Mouse (Mus musculus) brain, embryonic 14.5 days (tissue): ENCODE data around the gene Zfp750. TPM values are rescaled to one million over a fixed set of nuclear protein-coding genes. Genes with fewer than 3 reads are reported as not detected.
A peak's percentile ranks its signal among the peaks of the same experiment; 100 is the strongest.

Experiments used
- DNase-seq: peaks from one replicate; pipeline ENCODE4 v3.0.0-alpha.2; 2011; ENCODE audit warnings: low read depth
- CTCF ChIP-seq: fragments of 200-500 bp; IDR thresholded peaks from 2 replicates; pipeline ENCODE4 v1.5.1; 2012; ENCODE audit warnings: inconsistent platforms, mild to moderate bottlenecking, moderate library complexity, borderline replicate concordance; ENCODE audit not compliant: insufficient read depth, insufficient read length; ENCODE audit errors: extremely low read depth
- POLR2A ChIP-seq: fragments of 200-500 bp; IDR thresholded peaks from 2 replicates; pipeline ENCODE4 v1.6.1; 2012; ENCODE audit warnings: mild to moderate bottlenecking, inconsistent platforms, borderline replicate concordance; ENCODE audit not compliant: poor library complexity, insufficient read depth, insufficient read length, severe bottlenecking; ENCODE audit errors: extremely low read depth
- polyA plus RNA-seq: library from polyadenylated mRNA; depleted of rRNA; stranded (reverse); fragments of >200 nt; gene quantifications from 2 replicates; pipeline ENCODE4 v1.2.3, GENCODE M21; 2012; rRNA removed

Gene Zfp750
- 0.45 and 0.62 TPM in 2 replicates for polyA plus RNA-seq

- peak; percentile 14 for DNase-seq
- no peak for TF ChIP-seq CTCF
- TF ChIP-seq POLR2A, result no peak
Observed at GRCm38 (mm10) chr11:121519131-121519530, at the start of gene Zfp750. TSS of gene Zfp750 (minus strand) at chr11:121519333.

- DNase-seq, result no peak
- TF ChIP-seq POLR2A (no peak), CTCF (no peak)
Observed at GRCm38 (mm10) chr11:121564265-121564664, 45.1 kb upstream of the Zfp750 start.

GRCm38 (mm10) chr11:121563312-121563711 lies 44.2 kb upstream of the Zfp750 start:
- TF ChIP-seq CTCF (no peak), POLR2A (no peak)
- DNase-seq, result no peak

GRCm38 (mm10) chr11:121560294-121560663 lies 41.1 kb upstream of the Zfp750 start:
- TF ChIP-seq CTCF (no peak), POLR2A (no peak)
- no peak for DNase-seq

- no peak for DNase-seq
- TF ChIP-seq CTCF, result no peak
- TF ChIP-seq POLR2A, result no peak
Observed at GRCm38 (mm10) chr11:121559527-121560293, 40.6 kb upstream of the Zfp750 start.

- no peak for TF ChIP-seq POLR2A
- TF ChIP-seq CTCF, result no peak
- no peak for DNase-seq
Observed at GRCm38 (mm10) chr11:121558522-121558921, 39.4 kb upstream of the Zfp750 start.

- DNase-seq, result no peak
- TF ChIP-seq POLR2A (no peak), CTCF (no peak)
Observed at GRCm38 (mm10) chr11:121557946-121558345, 38.8 kb upstream of the Zfp750 start.

- TF ChIP-seq CTCF, result no peak
- TF ChIP-seq POLR2A, result no peak
- no peak for DNase-seq
Observed at GRCm38 (mm10) chr11:121556727-121557126, 37.6 kb upstream of the Zfp750 start.

- no peak for DNase-seq
- TF ChIP-seq CTCF, result no peak
- TF ChIP-seq POLR2A, result no peak
Observed at GRCm38 (mm10) chr11:121553458-121553857, 34.3 kb upstream of the Zfp750 start.

- no peak for TF ChIP-seq CTCF
- no peak for TF ChIP-seq POLR2A
Observed at GRCm38 (mm10) chr11:121552846-121553457, 33.8 kb upstream of the Zfp750 start.

GRCm38 (mm10) chr11:121552167-121552566 lies 33.0 kb upstream of the Zfp750 start:
- TF ChIP-seq CTCF (no peak), POLR2A (no peak)

More at GRCm38 (mm10) chr11:121552846-121553457, 33.8 kb upstream of the Zfp750 start:
- DNase-seq, result no peak

GRCm38 (mm10) chr11:121551206-121551799 lies 32.2 kb upstream of the Zfp750 start:
- TF ChIP-seq CTCF (no peak), POLR2A (no peak)
- no peak for DNase-seq

More at GRCm38 (mm10) chr11:121552167-121552566, 33.0 kb upstream of the Zfp750 start:
- peak; percentile 75 for DNase-seq
